Mouse (Mus musculus): ENCODE measurements around the gene Mas1.

DNA sequence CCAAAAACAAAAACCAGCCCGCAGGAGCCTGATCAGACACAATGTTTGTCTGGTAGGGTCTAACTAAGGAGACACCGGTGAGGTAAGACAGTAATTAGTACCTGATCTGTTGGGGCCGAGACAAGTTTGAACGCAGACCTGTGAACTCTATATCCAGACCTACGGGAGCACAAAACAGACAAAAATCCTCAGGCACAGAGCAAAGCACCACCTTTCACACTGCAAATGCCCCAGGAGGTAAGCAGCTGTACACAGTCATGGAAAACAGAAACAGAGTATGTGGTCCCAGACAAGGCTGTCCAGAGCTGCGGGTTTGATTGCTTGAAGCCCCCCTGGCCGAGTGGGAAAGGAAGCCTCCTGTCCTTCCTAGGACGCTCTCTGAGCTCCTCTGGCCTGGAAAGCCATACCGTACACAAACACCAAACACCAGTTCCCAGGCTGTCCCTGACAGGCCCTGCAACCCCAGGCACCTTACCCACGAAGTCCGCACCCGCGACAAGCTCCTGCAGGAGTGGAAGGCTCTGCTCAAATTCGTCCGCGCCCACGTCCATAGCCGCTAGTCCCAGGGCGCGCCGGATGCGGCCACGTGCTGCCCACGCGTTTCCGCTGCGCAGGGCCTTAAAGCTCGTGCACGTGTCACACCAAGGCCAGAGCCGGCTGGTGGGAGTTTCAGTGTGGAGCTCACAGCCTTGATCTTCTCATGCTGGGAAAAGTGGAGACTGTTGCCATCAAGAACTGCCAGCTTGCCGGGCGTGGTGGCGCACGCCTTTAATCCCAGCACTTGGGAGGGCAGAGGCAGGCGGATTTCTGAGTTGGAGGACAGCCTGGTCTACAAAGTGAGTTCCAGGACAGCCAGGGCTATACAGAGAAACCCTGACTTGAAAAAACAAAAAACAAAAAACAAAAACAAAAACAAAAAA is 41.7 kb upstream of the Mas1 start, which contains the start of gene Pnldc1:
- TF ChIP-seq POLR2A (IDR thresholded peaks at IDR 0.05; ENCODE audit: extremely low read depth, insufficient read depth, low read length) (no peak), CTCF (IDR thresholded peaks at IDR 0.05; ENCODE audit: extremely low read depth, insufficient read depth, low read length) (no peak)

All from cortical plate, adult 2 months (tissue).